Mouse (Mus musculus): ENCODE results near the gene Stk35. TPM values are rescaled to one million over a fixed set of nuclear protein-coding genes. Genes with fewer than 3 reads are reported as not detected.
"Not testable (repeated sequence)": the region's sequence is repeated elsewhere in the genome, so short reads cannot be mapped to it uniquely, and the experiment has no call there.

Gene Stk35
- total RNA-seq, 1 experiment from 2014 or later, result 12.7 TPM

- no peak for ATAC-seq (replicated peaks; ENCODE audit: low read depth, poor library complexity, severe bottlenecking)
Observed at GRCm38 (mm10) chr2:129832993-129833392, 32.7 kb downstream of the Stk35 start.

GRCm38 (mm10) chr2:129834221-129834620 lies 33.9 kb downstream of the Stk35 start:
- no peak for ATAC-seq (replicated peaks; ENCODE audit: low read depth, poor library complexity, severe bottlenecking)

GRCm38 (mm10) chr2:129834881-129835280 lies 34.6 kb downstream of the Stk35 start:
- ATAC-seq (replicated peaks; ENCODE audit: low read depth, poor library complexity, severe bottlenecking), result no peak

DNA sequence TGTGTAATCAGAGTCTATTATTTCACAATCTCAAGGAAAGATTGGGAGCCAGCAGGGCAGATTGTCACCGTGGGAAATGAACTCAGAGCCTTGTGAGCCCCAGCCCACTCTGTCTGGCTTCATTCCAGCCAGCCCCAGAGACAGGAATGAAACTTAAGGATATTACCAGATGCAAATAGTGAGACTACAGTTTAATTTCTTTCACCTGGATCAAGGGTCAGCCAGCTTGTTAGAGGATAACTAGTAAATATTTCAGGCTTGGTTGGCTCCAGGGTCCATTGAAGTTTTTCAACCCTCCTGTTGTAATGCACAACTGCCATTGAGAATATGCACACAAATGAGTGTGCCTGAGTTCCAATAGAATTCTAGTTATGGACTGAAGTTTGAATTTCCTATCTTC lies 36.6 kb downstream of the Stk35 start:
- no peak for ATAC-seq (replicated peaks; ENCODE audit: low read depth, poor library complexity, severe bottlenecking)

DNA sequence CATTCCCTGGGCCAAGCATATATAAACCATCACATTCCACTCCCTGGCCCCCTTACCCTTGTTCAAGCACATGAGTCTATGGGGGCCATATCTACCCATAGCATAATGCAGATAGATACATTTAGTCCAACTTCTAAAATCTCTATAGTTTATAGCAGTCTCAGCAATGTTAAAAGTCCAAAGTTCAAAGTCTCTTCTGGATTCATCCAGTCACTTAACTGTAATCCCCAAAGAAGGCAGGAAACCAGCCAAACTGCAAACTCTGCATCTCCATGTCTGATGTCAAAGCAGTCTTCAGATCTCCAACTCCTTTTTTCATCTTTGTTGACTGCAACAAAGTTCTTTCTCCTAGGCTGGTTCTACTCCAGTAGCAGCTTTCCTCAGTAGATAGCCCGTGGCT lies 38.0 kb downstream of the Stk35 start:
- no peak for ATAC-seq (replicated peaks; ENCODE audit: low read depth, poor library complexity, severe bottlenecking)

DNA sequence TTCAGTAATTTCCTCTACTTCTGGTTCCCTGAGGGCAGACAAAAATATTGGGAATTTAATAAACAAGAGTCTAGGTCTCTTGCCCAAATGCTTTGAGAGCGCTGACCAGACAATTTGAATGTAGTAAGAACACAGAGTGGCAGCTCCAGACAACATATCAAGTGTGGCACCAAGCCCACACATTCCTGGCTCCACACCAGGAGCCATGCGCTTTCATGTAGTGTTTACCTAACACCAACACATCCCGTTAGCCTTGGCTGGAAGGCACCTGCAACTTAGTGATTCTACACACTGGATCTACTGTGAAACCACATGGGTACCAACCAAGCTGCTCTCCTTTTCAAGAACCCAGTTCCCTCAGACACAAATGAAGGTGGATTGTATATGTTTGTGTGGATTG lies 45.5 kb downstream of the Stk35 start:
- no peak for ATAC-seq (replicated peaks; ENCODE audit: low read depth, poor library complexity, severe bottlenecking)

DNA sequence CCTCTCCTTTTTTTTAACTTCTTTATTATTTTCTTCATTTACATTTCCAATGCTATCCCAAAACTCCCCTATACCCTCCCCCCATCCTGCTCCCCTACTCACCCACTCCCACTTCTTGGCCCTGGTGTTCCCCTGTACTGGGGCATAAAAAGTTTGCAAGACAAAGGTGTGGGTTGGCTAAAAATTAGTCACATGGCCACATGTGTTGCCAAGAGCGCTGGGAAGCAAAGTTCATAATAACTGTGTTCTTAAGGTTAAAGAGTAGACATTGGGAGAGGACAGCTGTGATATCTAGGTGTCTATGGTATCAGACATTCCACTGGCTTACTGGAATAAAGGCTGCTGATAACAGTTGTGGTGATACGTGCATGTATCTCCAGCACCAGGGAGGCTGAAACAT lies 46.2 kb downstream of the Stk35 start:
- ATAC-seq (replicated peaks; ENCODE audit: low read depth, poor library complexity, severe bottlenecking), result no peak

GRCm38 (mm10) chr2:129849078-129849477 lies 48.8 kb downstream of the Stk35 start:
- not testable (repeated sequence) for ATAC-seq (replicated peaks; ENCODE audit: low read depth, poor library complexity, severe bottlenecking)

GRCm38 (mm10) chr2:129851512-129851911 lies 51.2 kb downstream of the Stk35 start:
- ATAC-seq (replicated peaks; ENCODE audit: low read depth, poor library complexity, severe bottlenecking), result no peak

GRCm38 (mm10) chr2:129863256-129863655 lies 62.9 kb downstream of the Stk35 start:
- no peak for ATAC-seq (replicated peaks; ENCODE audit: low read depth, poor library complexity, severe bottlenecking)

GRCm38 (mm10) chr2:129864958-129865357 lies 64.6 kb downstream of the Stk35 start:
- ATAC-seq (replicated peaks; ENCODE audit: low read depth, poor library complexity, severe bottlenecking), result no peak

GRCm38 (mm10) chr2:129869151-129869550 lies 68.8 kb downstream of the Stk35 start:
- ATAC-seq (replicated peaks; ENCODE audit: low read depth, poor library complexity, severe bottlenecking), result no peak

DNA sequence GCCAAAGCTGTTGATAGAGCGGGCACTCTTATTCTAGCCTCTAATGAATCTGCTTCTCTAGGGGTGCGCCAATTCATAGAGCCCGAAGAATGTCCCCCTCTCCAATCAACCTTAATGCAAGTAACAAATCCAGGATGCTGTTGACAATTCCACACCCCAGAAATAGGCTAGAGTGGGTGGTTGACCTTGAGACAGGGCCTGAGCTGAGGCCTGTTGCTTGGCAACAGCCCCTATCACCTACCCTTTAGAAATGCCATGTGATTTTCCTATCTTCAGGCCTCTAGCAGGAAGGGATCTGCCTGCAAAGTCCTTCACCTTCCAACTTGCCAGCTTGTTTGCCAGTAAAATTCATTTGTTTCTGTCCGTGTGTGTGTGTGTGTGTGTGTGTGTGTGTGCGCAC lies 70.9 kb downstream of the Stk35 start:
- no peak for ATAC-seq (replicated peaks; ENCODE audit: low read depth, poor library complexity, severe bottlenecking)

- no peak for ATAC-seq (replicated peaks; ENCODE audit: low read depth, poor library complexity, severe bottlenecking)
Observed at GRCm38 (mm10) chr2:129872071-129872470, 71.8 kb downstream of the Stk35 start.

GRCm38 (mm10) chr2:129873489-129873888 lies 73.2 kb downstream of the Stk35 start:
- ATAC-seq (replicated peaks; ENCODE audit: low read depth, poor library complexity, severe bottlenecking), result peak; percentile 93

- ATAC-seq (replicated peaks; ENCODE audit: low read depth, poor library complexity, severe bottlenecking), result no peak
Observed at GRCm38 (mm10) chr2:129874084-129874483, 73.8 kb downstream of the Stk35 start.

DNA sequence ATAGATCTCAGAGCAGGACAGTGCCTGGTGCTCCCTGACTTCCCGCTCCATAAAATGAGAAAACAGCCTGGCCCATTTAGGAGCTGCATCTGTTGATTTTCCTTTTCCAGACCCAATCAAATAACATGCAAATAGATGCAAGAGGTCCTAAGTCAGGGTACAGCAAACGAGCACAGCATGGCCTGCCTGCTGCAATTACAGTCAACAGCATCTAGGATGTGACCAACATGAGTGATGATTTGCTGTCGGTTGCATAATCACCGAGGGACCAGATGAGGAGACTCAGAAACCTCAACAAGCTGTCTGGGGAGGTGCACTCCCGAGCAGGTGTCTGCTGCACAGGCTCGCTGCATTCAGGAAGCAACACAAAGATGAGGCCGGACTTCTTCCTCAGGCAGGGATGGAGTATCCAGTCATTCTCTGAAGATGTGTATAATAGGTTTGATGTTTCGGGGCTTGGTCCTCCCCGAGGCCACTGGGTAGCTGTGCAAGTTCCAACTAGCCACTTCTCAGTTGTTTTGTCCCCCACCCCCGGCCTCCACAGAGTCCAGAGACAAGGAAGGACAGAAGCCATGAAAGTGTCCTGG lies 74.3 kb downstream of the Stk35 start:
- ATAC-seq (replicated peaks; ENCODE audit: low read depth, poor library complexity, severe bottlenecking), result no peak

DNA sequence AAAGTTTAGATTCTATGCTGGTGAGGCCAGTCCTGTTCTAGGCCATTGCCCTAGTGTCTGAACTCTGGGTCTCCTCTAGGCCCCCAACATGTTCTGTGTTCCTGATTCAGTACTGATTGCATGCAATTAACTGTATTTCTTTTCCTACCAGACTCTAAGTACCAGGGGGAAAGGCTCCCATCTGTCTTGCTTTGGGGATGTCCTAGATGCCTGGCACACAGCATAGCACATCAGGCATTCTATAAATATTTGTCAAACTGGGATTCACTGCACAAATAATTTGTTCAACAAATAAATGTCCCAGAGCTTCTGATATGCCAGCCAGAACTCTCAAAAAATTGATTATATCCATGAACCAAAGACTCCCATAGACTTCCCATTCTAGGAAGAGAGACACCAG lies 76.6 kb downstream of the Stk35 start:
- no peak for ATAC-seq (replicated peaks; ENCODE audit: low read depth, poor library complexity, severe bottlenecking)

GRCm38 (mm10) chr2:129879817-129880216 lies 79.5 kb downstream of the Stk35 start:
- peak; percentile 93 for ATAC-seq (replicated peaks; ENCODE audit: low read depth, poor library complexity, severe bottlenecking)

DNA sequence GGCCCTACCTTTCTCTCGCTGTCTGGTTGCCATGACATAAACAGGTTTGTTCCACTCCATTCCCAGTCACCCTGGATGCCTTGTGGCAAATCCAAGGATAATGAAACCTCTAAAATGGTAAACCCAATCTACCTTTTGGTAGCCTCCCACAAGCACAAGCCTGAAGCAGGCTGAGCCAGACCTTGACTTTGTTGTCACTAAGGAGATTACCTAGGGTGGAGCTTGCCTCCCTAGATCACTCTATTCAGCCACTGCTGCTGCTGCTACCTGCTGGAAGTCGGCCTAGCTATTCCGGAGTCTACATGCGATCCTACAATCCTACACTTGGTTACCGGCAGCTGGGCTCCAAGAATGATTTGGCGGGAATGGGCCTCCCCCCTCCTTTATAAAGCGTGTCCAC lies 79.9 kb downstream of the Stk35 start:
- ATAC-seq (replicated peaks; ENCODE audit: low read depth, poor library complexity, severe bottlenecking), result no peak

- ATAC-seq (replicated peaks; ENCODE audit: low read depth, poor library complexity, severe bottlenecking), result no peak
Observed at GRCm38 (mm10) chr2:129881886-129882285, 81.6 kb downstream of the Stk35 start.

Measured in common myeloid progenitor, adult 5-6 weeks (primary cell).